Mouse (Mus musculus) hindbrain, embryonic 12.5 days (tissue): ENCODE measurements around the gene Btbd9. TPM values are rescaled to one million over a fixed set of nuclear protein-coding genes. Genes with fewer than 3 reads are reported as not detected.

Source experiments
- ATAC-seq: fragments of 200-750 bp; cut with Nextera tagmentation; 2 replicates; pipeline ENCODE4 v1.8.0; 2017; ENCODE audit warnings: moderate TSS enrichment; ENCODE audit not compliant: low FRiP score
- H3K27ac ChIP-seq: fragments of 300-500 bp; sonication (generic); 2 replicates; pipeline ENCODE4 v1.5.1; 2016; ENCODE audit warnings: mild to moderate bottlenecking
- H3K27me3 ChIP-seq: fragments of 300-500 bp; sonication (generic); 2 replicates; pipeline ENCODE4 v1.6.1; 2016; ENCODE audit warnings: mild to moderate bottlenecking
- H3K36me3 ChIP-seq: fragments of 300-500 bp; sonication (generic); 2 replicates; pipeline ENCODE4 v1.6.1; 2016; ENCODE audit warnings: mild to moderate bottlenecking
- H3K4me1 ChIP-seq: fragments of 300-500 bp; sonication (generic); 2 replicates; pipeline ENCODE4 v1.6.1; 2016
- H3K4me2 ChIP-seq: fragments of 300-500 bp; sonication (generic); replicated peaks from 2 replicates; pipeline ENCODE4 v1.6.1; 2016; ENCODE audit warnings: mild to moderate bottlenecking
- H3K4me3 ChIP-seq: fragments of 300-500 bp; sonication (generic); 2 replicates; pipeline ENCODE4 v1.5.1; 2016; ENCODE audit warnings: mild to moderate bottlenecking
- H3K9ac ChIP-seq: fragments of 300-500 bp; sonication (generic); 2 replicates; pipeline ENCODE4 v1.6.1; 2016; ENCODE audit warnings: mild to moderate bottlenecking, moderate library complexity
- H3K9me3 ChIP-seq: fragments of 300-500 bp; sonication (generic); replicated peaks from 2 replicates; pipeline ENCODE4 v1.6.1; 2016; ENCODE audit warnings: mild to moderate bottlenecking
- WGBS: fragments of 180-500 bp; shearing (Covaris S2); methylation state at CpG from one replicate; pipeline ENCODE4 v1.1.7; 2016; 5-methylcytosine and 5-hydroxymethylcytosine counted together
- polyA plus RNA-seq: library from polyadenylated mRNA; unstranded; fragments of >200 nt; fragmentation: Nextera tagmentation; extraction: Ambion mirVana; gene quantifications from 2 replicates; pipeline ENCODE4 v1.2.1, GENCODE M21; 2016

The Btbd9 gene
- polyA plus RNA-seq, 1 experiment from 2014 or later = 106 TPM

GRCm38 (mm10) chr17:30236611-30237010, 339.7 kb downstream of the Btbd9 start:
- H3K9me3 ChIP-seq = no peaks in the 10 kb centered on the region
- no peak overlapping the region for H3K4me3 ChIP-seq
- H3K4me2 ChIP-seq = no peak overlapping the region
- peaks cover 43% of the 10 kb centered on the region for H3K4me1 ChIP-seq
- peak overlapping the region; percentile 8; the same call in 1 of the 2 replicates for H3K27ac ChIP-seq
- 53% methylated on average over 6 of the region's 6 CpGs for WGBS
- H3K9ac ChIP-seq = no peak overlapping the region
- ATAC-seq = no peak
- H3K36me3 ChIP-seq = no peaks in the 10 kb centered on the region
- no peaks in the 10 kb centered on the region for H3K27me3 ChIP-seq

DNA sequence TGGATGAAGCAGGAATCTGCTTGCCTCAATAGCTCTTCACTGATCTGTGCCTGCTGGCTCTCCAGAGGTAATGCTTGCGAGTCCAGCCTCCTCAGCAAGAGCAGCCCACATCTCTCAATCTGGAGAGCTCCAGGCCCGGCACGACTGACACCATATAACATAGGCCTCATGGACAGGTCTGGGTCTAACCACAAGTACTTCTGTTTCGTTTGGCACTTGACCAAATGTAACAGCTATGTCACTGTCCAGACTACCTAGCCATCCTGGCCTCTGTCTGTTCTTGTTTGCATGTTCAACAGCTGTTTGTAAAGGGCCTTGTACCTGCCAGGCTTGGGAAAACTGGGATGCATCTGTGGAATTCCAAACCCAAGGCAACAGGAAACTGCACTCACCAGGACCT, 340.9 kb downstream of the Btbd9 start:
- 72% methylated on average over 4 of the region's 4 CpGs for WGBS
- Histone ChIP-seq H3K27me3 (no peaks in the 10 kb centered on the region), H3K27ac (0 out of 2 replicates have a peak overlapping the region, but pooled peaks have one; percentile 1), H3K4me1 (peaks cover 35% of the 10 kb centered on the region), H3K36me3 (no peaks in the 10 kb centered on the region), H3K9ac (no peak overlapping the region), H3K9me3 (no peaks in the 10 kb centered on the region), H3K4me3 (no peak overlapping the region), H3K4me2 (no peak overlapping the region)
- no peak for ATAC-seq

GRCm38 (mm10) chr17:30232698-30233097, 343.6 kb downstream of the Btbd9 start:
- Histone ChIP-seq H3K9me3 (no peaks in the 10 kb centered on the region), H3K27ac (no peak overlapping the region), H3K4me1 (peaks cover 51% of the 10 kb centered on the region), H3K4me2 (no peak overlapping the region), H3K36me3 (no peaks in the 10 kb centered on the region), H3K9ac (no peak overlapping the region), H3K27me3 (no peaks in the 10 kb centered on the region), H3K4me3 (no peak overlapping the region)
- 38% methylated on average over 4 of the region's 4 CpGs for whole genome bisulfite sequencing
- peak; percentile 61 for ATAC-seq

DNA sequence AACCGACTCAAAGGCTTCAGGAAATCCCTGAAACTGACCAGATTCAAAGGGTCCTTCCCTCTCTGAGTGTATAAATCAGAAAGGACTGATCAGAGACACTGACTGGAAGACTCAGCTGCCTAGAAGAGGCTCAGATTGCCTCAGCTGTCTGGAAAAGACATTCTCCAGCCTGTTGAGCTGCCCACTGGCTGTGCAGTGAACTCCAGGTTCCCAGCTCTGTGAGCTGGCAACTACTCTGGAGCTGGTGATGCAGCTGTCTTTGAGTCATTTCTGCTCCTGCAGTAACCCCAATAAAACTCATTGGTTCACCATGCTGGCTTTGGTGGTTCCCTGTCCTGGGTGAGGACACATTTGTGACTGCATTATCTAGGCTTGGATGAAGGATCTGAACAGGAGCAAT, 344.8 kb downstream of the Btbd9 start:
- no peak overlapping the region for H3K4me2 ChIP-seq
- 65% methylated on average over 1 of the region's 1 CpGs for WGBS
- H3K4me1 ChIP-seq = peaks cover 43% of the 10 kb centered on the region
- H3K9me3 ChIP-seq = no peaks in the 10 kb centered on the region
- no peaks in the 10 kb centered on the region for H3K36me3 ChIP-seq
- ATAC-seq = no peak
- no peak overlapping the region for H3K4me3 ChIP-seq
- H3K9ac ChIP-seq = no peak overlapping the region
- no peak overlapping the region for H3K27ac ChIP-seq
- no peaks in the 10 kb centered on the region for H3K27me3 ChIP-seq

DNA sequence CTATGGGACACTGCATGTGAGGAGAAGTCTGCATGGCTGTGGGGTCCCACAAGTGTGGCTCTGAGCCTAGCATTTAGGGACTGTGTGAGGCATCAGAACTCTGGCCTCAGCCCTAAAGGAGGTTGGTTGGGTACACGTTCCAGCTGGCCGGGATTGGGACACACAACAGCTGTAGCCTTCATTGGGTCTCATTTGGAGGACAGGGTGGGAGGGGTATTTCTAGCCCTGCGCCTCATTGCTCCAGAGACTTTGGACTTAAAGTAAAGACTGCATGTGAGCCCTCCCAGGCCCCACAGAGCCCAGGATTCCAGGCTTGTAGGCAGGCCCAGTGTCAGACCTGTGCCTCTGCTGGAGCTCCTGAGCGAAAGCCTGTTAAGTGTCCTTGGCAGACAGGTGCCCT, 345.9 kb downstream of the Btbd9 start:
- WGBS = 89% methylated on average over 4 of the region's 4 CpGs
- Histone ChIP-seq H3K27me3 (no peaks in the 10 kb centered on the region), H3K9me3 (no peaks in the 10 kb centered on the region), H3K36me3 (no peaks in the 10 kb centered on the region), H3K4me3 (no peak overlapping the region), H3K4me1 (peaks cover 42% of the 10 kb centered on the region), H3K9ac (no peak overlapping the region), H3K27ac (peak overlapping the region; percentile 53; the same call in 1 of the 2 replicates), H3K4me2 (no peak overlapping the region)
- ATAC-seq = no peak

DNA sequence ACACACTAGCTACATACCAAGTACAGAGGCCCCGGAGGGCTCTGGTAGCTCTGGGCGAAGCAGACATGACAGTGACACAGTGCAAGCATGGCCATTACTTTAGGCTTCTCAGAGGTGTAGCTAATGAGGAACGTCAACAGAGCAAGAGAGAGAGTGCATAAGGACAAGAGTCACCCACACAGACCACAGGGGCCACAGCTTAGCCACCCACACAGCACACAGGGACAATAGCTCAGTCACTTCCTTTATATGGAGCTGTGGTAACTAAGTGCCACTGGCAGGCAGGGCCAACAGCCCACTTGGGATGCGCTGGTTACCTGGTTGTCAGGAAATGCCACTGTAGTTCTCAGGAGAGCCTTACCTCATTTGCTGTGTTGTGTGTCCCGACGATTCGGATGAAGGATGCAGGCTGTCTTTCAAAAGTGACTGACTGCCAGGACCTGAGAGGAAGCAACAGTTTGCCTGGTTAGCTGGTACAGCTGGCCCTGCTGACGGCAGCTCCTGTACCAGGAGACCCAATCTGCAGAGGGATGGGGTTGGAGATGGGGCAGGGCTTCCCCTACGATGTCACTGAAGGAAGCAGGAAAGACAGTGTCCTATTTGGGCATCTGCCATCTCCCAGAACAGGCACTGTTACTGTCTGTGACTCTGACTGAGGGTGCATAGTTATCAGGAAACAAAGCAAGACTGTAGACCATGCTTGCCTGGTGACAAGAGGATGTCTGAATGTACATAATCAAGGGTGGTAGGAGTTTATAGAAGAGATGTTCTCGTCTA, 347.7 kb downstream of the Btbd9 start:
- no peak overlapping the region for H3K4me2 ChIP-seq
- no peak overlapping the region for H3K27ac ChIP-seq
- H3K4me3 ChIP-seq = no peak overlapping the region
- 88% methylated on average over 10 of the region's 10 CpGs for WGBS
- H3K9ac ChIP-seq = no peak overlapping the region
- no peak for ATAC-seq
- no peaks in the 10 kb centered on the region for H3K9me3 ChIP-seq
- peaks cover 47% of the 10 kb centered on the region for H3K4me1 ChIP-seq
- no peaks in the 10 kb centered on the region for H3K36me3 ChIP-seq
- no peaks in the 10 kb centered on the region for H3K27me3 ChIP-seq

- H3K9ac ChIP-seq = peak overlapping the region; percentile 29; the same call in 1 of the 2 replicates
- WGBS = 36% methylated on average over 5 of the region's 5 CpGs
- no peak overlapping the region for H3K4me3 ChIP-seq
- H3K4me1 ChIP-seq = peaks cover 56% of the 10 kb centered on the region
- H3K27ac ChIP-seq = no peak overlapping the region
- no peaks in the 10 kb centered on the region for H3K27me3 ChIP-seq
- ATAC-seq = peak; percentile 16; the same call in 1 of the 2 replicates
- H3K9me3 ChIP-seq = no peaks in the 10 kb centered on the region
- no peak overlapping the region for H3K4me2 ChIP-seq
- no peaks in the 10 kb centered on the region for H3K36me3 ChIP-seq
Observed at GRCm38 (mm10) chr17:30225030-30225740, 351.1 kb downstream of the Btbd9 start.

DNA sequence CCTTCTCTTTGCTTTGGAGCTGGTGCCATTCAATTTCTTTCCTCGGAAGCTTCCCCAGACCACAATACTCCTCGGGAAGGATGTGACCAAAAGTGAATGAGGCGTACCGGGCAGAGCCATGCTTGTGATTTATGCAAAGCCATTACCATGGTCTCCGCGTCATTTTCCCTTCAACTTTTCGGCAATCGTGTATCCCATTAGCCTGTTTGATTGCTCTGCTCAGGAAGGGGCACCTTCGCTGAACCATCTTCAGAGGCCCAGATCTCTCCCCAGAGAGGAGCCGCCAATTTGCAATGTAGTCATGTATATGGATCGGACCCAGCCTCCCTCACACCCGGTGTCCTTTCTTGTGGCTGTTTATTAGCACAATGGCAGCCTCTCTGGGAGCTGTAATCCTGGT, 353.5 kb downstream of the Btbd9 start:
- ATAC-seq = no peak
- Histone ChIP-seq H3K9me3 (no peaks in the 10 kb centered on the region), H3K27me3 (no peaks in the 10 kb centered on the region), H3K36me3 (peaks cover 7% of the 10 kb centered on the region; the same call in 1 of the 2 replicates), H3K4me1 (peaks cover 41% of the 10 kb centered on the region), H3K9ac (0 out of 2 replicates have a peak overlapping the region, but pooled peaks have one; percentile 10), H3K4me3 (no peak overlapping the region), H3K4me2 (no peak overlapping the region), H3K27ac (peak overlapping the region; percentile 44)
- 62% methylated on average over 12 of the region's 12 CpGs for WGBS

DNA sequence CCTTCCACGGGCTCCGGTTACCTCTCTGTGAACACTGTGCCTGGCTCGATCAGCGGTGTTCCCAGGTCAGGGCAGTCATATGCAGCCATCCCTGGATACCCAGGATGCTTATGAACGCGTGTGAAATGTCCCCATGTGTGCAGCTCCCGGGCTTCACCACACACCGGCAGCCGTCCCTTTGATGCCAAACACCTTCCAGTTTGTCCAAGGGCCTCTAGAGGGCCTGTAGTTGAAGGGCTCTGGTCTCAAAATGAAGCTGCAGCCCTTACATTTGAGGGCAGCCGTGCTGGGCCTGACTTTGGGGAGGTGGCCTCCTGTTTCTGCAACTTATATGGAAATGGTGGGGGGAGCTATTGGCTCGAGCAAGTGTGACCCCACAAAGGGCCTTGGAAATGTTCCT, 353.9 kb downstream of the Btbd9 start:
- no peak overlapping the region for H3K4me2 ChIP-seq
- peak overlapping the region; percentile 44; the same call in 1 of the 2 replicates for H3K27ac ChIP-seq
- H3K9ac ChIP-seq = 0 out of 2 replicates have a peak overlapping the region, but pooled peaks have one; percentile 10
- no peak overlapping the region for H3K4me3 ChIP-seq
- H3K9me3 ChIP-seq = no peaks in the 10 kb centered on the region
- no peak for ATAC-seq
- H3K27me3 ChIP-seq = no peaks in the 10 kb centered on the region
- peaks cover 7% of the 10 kb centered on the region; the same call in 1 of the 2 replicates for H3K36me3 ChIP-seq
- WGBS = 80% methylated on average over 11 of the region's 11 CpGs
- peaks cover 41% of the 10 kb centered on the region for H3K4me1 ChIP-seq

DNA sequence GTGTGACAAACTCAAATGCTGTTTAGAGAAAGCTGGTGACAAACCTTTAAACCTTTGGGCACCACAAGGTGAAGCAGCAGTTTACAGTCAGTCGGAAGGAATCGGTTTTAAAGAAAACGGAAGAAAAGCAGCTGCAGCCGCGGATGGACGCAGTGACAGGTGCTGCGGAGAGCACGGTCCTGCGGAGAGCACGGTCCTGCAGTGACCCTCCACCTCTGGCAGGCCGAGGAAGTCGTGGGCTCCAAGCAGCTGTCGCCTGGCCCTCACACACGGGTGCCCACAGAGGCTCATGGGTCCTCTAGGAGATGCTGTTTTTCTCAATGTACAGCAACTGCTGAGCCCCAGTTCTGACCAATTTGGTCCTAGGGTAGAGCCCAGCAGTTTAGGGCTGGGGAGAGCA, 354.6 kb downstream of the Btbd9 start:
- Histone ChIP-seq H3K9ac (no peak overlapping the region), H3K4me1 (peaks cover 43% of the 10 kb centered on the region), H3K27ac (no peak overlapping the region), H3K9me3 (no peaks in the 10 kb centered on the region), H3K27me3 (no peaks in the 10 kb centered on the region), H3K4me2 (no peak overlapping the region), H3K4me3 (no peak overlapping the region), H3K36me3 (peaks cover 7% of the 10 kb centered on the region; the same call in 1 of the 2 replicates)
- no peak for ATAC-seq
- 79% methylated on average over 14 of the region's 14 CpGs for WGBS

GRCm38 (mm10) chr17:30215741-30216140, 360.5 kb downstream of the Btbd9 start:
- H3K4me2 ChIP-seq = no peak overlapping the region
- peaks cover 17% of the 10 kb centered on the region for H3K36me3 ChIP-seq
- no peak for ATAC-seq
- H3K27ac ChIP-seq = peak overlapping the region; percentile 30; the same call in 1 of the 2 replicates
- WGBS = 81% methylated on average over 4 of the region's 4 CpGs
- no peak overlapping the region for H3K9ac ChIP-seq
- H3K9me3 ChIP-seq = no peaks in the 10 kb centered on the region
- H3K4me1 ChIP-seq = 0 out of 2 replicates have a peak, but pooled peaks cover 3% of the 10 kb centered on the region
- no peak overlapping the region for H3K4me3 ChIP-seq
- H3K27me3 ChIP-seq = no peaks in the 10 kb centered on the region

DNA sequence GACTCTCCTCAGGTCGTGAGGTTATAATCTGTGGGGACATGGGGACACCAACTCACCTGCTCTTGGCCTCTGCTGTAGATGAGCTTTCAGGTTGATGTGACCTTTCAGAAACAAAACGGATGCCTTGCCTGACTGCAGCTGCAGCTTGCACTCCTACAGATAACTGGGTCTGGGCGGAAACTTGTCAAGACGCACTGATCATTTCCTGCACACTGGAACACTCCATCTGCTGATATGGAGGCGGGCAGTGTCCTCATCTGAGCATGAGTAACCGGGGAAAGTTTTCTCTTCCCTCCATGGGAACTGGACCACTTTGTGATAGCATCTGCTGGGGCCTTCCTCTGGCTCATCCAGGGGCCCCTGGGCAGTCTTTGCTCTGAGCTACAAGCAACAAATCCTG, 361.9 kb downstream of the Btbd9 start:
- H3K4me1 ChIP-seq = 0 out of 2 replicates have a peak, but pooled peaks cover 3% of the 10 kb centered on the region
- H3K9me3 ChIP-seq = no peaks in the 10 kb centered on the region
- ATAC-seq = no peak
- H3K36me3 ChIP-seq = peaks cover 24% of the 10 kb centered on the region
- H3K4me3 ChIP-seq = no peak overlapping the region
- no peak overlapping the region for H3K27ac ChIP-seq
- no peak overlapping the region for H3K9ac ChIP-seq
- no peak overlapping the region for H3K4me2 ChIP-seq
- H3K27me3 ChIP-seq = no peaks in the 10 kb centered on the region
- 87% methylated on average over 6 of the region's 6 CpGs for WGBS
